Mouse (Mus musculus): Measurements from ENCODE around the gene Olfr921.

Olfr921 gene

GRCm38 (mm10) chr9:38772768-38773167 lies at the start of gene Olfr921:
Olfr921 (plus strand) TSS chr9:38773068.
- in situ Hi-C loops (cut with MboI, MseI): no loop called here

DNA sequence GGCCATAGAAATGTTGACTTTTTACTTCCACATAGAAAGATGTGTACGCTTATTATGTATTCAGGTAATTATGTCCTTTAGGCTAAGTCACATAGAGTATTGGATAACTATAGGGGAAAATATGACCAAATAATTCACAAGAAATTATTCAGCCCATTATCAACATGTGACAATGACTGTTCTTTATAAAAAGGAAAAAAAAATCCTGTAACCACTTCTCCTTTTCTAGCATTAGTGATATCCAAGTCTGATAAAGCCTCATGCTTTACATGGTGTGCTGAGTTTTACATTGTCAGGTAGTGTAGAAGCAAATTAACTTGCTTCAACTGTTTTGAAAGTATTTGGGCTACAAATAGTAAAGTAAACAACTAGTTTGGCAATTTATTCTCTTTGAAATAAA lies 48.8 kb upstream of the Olfr921 start:
- in situ Hi-C loops (cut with MboI, MseI): loop anchor here (10.0 kb wide), 1 partner anchor 1519 kb away; the partner anchor contains the start of gene Tmem218

GRCm38 (mm10) chr9:38728218-38728617 lies 44.6 kb upstream of the Olfr921 start:
- in situ Hi-C loops (cut with MboI, MseI): loop anchor here (10.0 kb wide), 1 partner anchor 1523 kb away; the partner anchor contains the start of gene Tmem218

DNA sequence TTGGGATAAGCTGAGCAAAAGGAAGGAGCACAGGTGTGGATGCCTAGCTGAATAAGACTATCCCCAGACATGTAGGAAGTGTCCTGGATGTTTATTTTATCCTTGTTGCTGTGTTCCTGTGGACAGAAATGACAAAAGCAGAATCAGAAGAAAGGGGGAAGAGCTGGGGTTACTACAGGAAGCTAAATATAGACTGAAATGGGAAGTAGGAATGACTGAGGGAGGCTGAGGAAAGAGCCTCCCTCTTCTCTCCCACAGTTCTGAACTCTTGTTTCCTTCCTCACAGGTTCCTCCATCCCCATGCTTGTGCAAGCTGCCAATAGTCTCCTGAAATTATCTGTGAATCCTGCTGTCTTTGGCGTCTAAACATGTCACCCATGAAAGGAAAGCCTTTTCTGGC lies 31.5 kb upstream of the Olfr921 start:
- in situ Hi-C loops (cut with MboI, MseI): loop anchor here (10.0 kb wide), 1 partner anchor 1737 kb away; no protein-coding TSS in a partner anchor

GRCm38 (mm10) chr9:38744619-38745315 lies 28.1 kb upstream of the Olfr921 start:
- in situ Hi-C loops (cut with MboI, MseI): loop anchor here (10.0 kb wide), 1 partner anchor 1740 kb away; no protein-coding TSS in a partner anchor

DNA sequence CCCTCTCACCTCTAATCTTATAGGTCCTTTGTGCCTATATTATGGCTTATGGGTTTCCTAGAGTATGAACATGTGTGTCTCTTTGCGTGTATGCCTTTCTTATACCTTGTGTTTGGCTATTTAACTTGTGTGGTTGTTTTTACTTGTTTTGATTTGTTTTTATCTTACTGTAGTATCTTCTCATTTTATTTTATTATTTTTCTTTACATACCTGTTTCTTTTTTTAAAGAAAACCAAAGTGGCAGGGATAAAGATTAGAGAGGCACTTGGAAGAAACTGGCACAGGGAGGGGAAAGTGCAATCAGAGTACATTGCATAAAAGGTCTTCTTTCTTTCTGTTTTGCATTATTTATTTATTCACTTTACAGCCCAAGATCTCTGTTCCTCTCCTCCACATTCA lies 20.9 kb upstream of the Olfr921 start, which contains the start of gene Olfr920:
Olfr920 (plus strand) TSS at position 301 of the 400 bp plus-strand sequence.
- in situ Hi-C loops (cut with MboI, MseI): no loop called here

GRCm38 (mm10) chr9:38792689-38793088 lies 19.8 kb downstream of the Olfr921 start:
- in situ Hi-C loops (cut with MboI, MseI): no loop called here

DNA sequence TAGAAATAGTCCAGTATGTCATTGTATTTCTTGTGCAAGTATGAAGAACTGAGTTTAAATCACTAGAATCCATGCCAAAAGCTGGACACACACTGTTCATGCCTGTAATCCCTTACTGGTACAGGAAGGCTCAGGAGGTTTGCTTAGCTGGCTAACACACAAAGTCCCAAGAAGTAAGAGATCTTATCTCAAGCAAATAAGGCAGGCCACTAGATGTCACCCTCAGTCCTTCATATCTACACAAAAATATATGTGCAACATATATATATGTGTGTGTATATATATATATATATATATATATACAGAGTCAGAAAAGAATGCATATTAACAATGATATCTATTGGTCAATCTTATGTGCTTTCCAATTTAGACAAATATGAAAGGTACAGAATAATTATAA lies 32.8 kb downstream of the Olfr921 start:
- in situ Hi-C loops (cut with MboI, MseI): no loop called here

GRCm38 (mm10) chr9:38814314-38814713 lies 41.4 kb downstream of the Olfr921 start, which contains the start of gene Olfr922:
Olfr922 (plus strand) TSS chr9:38814614.
- in situ Hi-C loops (cut with MboI, MseI): no loop called here

- in situ Hi-C loops (cut with MboI, MseI): no loop called here
These were observed 42.7 kb downstream of the Olfr921 start for GRCm38 (mm10) chr9:38815458-38815986.

DNA sequence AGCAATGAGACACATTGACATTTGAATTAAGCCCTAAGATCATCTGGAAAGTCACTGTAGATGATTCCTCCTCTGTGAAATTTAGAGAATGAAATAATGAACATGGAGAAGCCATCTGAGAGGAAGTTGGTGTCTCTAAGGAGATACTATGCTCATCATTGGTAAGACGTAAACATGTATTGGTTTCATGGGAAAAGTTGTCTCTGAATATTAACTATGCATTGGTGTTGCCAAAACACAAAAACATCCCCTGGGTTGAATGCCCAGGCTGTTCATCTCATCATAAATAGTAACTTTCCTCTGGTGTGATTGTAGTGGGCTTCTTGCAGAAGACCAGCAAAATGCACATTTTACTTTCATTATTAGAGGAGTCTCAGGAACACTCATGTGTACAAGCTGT lies 53.4 kb downstream of the Olfr921 start, which contains the start of gene Olfr923:
Olfr923 (plus strand) TSS at position 301 of the 400 bp plus-strand sequence.
- in situ Hi-C loops (cut with MboI, MseI): no loop called here
